Mouse (Mus musculus) thymus, adult 2 months (tissue): ENCODE data around the gene Baz2b.

ENCODE experiments used
- CTCF ChIP-seq: fragments of 200-500 bp; IDR thresholded peaks from 2 replicates; pipeline ENCODE4 v1.5.1; 2012; ENCODE audit warnings: mild to moderate bottlenecking, control low read depth, low read length, moderate library complexity, borderline replicate concordance; ENCODE audit not compliant: control insufficient read depth, poor library complexity, insufficient read depth; ENCODE audit errors: extremely low read depth
- POLR2A ChIP-seq: fragments of 200-500 bp; IDR thresholded peaks from 2 replicates; pipeline ENCODE4 v1.6.1; 2012; ENCODE audit warnings: mild to moderate bottlenecking, low read length, control low read depth, moderate library complexity; ENCODE audit not compliant: control insufficient read depth, poor library complexity, insufficient read depth; ENCODE audit errors: extremely low read depth

- TF ChIP-seq CTCF, result no peak
- no peak for TF ChIP-seq POLR2A
Observed at GRCm38 (mm10) chr2:60068468-60068867, 141.2 kb downstream of the Baz2b start.
